ENCODE assay signal across 8 mouse cellular contexts in genomic region chr1:75142301-75143261, GRCm38 (mm10). TPM values are rescaled to one million over a fixed set of nuclear protein-coding genes. Genes with fewer than 3 reads are reported as not detected.
A peak's percentile ranks its signal among the peaks of the same experiment; 100 is the strongest.
DNase-seq lines count a peak whose midpoint lies in the region; ATAC-seq and TF ChIP-seq lines count a peak whose summit lies in the region.

Cnppd1 (minus strand) TSS chr1:75142711.
Retreg2 (plus strand) TSS chr1:75142778.

- TF ChIP-seq CTCF in G1E (IDR thresholded peaks at IDR 0.05; ENCODE audit: low read depth, low read length): peak; percentile 45; the same call in 1 of the 2 replicates
- TF ChIP-seq CTCF in forebrain, postnatal 0 days (IDR thresholded peaks at IDR 0.05; ENCODE audit: low read depth): peak; percentile 75

- no peaks in the 10 kb centered on the region for H3K9me3 ChIP-seq in G1E (replicated peaks)
- H3K9me3 ChIP-seq in forebrain, postnatal 0 days (ENCODE audit: low read length): no peaks in the 10 kb centered on the region
- H3K9me3 ChIP-seq in lung, embryonic 15.5 days: no peaks in the 10 kb centered on the region

- ATAC-seq in G1E (ENCODE audit: extremely low read depth, insufficient number of reproducible peaks, low FRiP score, poor library complexity, severe bottlenecking): peak; percentile 52
- ATAC-seq in forebrain, postnatal 0 days: peak; percentile 92
- peak; percentile 86 for ATAC-seq in lung, embryonic 15.5 days (ENCODE audit: borderline replicate concordance, extremely low read depth, low FRiP score, low TSS enrichment)

- DNase-seq in G1E (ENCODE audit: low spot score): peak; percentile 90
- peak; percentile 94 to 98 for DNase-seq in cerebellum, adult 18-20 months
- peak; percentile 96 for DNase-seq in forebrain, postnatal 0 days
- peak; percentile 97 for DNase-seq in heart, postnatal 4 days
- peak; percentile 93 to 96 for DNase-seq in layer of hippocampus, adult 8-10 months (ENCODE audit: low spot score in 2 of 2)
- DNase-seq in ovary, adult 18-20 months (ENCODE audit: low spot score): peak; percentile 91
- DNase-seq in thymus, postnatal 0 days (ENCODE audit: low spot score): peak; percentile 97

- H3K9ac ChIP-seq in forebrain, postnatal 0 days: peak within 1 kb of the TSS; percentile 97
- H3K9ac ChIP-seq in lung, embryonic 15.5 days: peak within 1 kb of the TSS; percentile 90

- peak within 1 kb of the TSS; percentile 80 for H3K4me3 ChIP-seq in G1E (ENCODE audit: low read depth, low read length)
- peak within 1 kb of the TSS; percentile 96 for H3K4me3 ChIP-seq in forebrain, postnatal 0 days (ENCODE audit: low read depth, low read length)
- H3K4me3 ChIP-seq in lung, embryonic 15.5 days: peak within 1 kb of the TSS; percentile 67

- no peaks in the 10 kb centered on the region for H3K27me3 ChIP-seq in G1E (ENCODE audit: insufficient read depth, low read length)
- H3K27me3 ChIP-seq in forebrain, postnatal 0 days (ENCODE audit: insufficient read depth, low read length): no peaks in the 10 kb centered on the region
- H3K27me3 ChIP-seq in lung, embryonic 15.5 days: no peaks in the 10 kb centered on the region

- H3K4me2 ChIP-seq in forebrain, postnatal 0 days (ENCODE audit: low read depth): peak within 1 kb of the TSS; percentile 92
- peak within 1 kb of the TSS; percentile 89 for H3K4me2 ChIP-seq in lung, embryonic 15.5 days

- peaks cover 90% of the 10 kb centered on the region for H3K4me1 ChIP-seq in G1E (ENCODE audit: insufficient read depth, low read depth, low read length)
- peaks cover 12% of the 10 kb centered on the region for H3K4me1 ChIP-seq in forebrain, postnatal 0 days (ENCODE audit: insufficient read depth)
- peaks cover 28% of the 10 kb centered on the region for H3K4me1 ChIP-seq in lung, embryonic 15.5 days

- peak within 1 kb of the TSS; percentile 94 for H3K27ac ChIP-seq in forebrain, postnatal 0 days (ENCODE audit: low read depth, low read length)
- peak within 1 kb of the TSS; percentile 94 for H3K27ac ChIP-seq in lung, embryonic 15.5 days

- H3K36me3 ChIP-seq in G1E (replicated peaks): peaks cover 64% of the 10 kb centered on the region
- H3K36me3 ChIP-seq in forebrain, postnatal 0 days (ENCODE audit: insufficient read depth): peaks cover 45% of the 10 kb centered on the region
- peaks cover 55% of the 10 kb centered on the region for H3K36me3 ChIP-seq in lung, embryonic 15.5 days

- WGBS in forebrain, postnatal 0 days: under 1% methylated on average over 86 of the region's 91 CpGs
- under 1% methylated on average over 86 of the region's 91 CpGs for WGBS in lung, embryonic 15.5 days

RNA-seq across cellular contexts. Expression of gene Cnppd1, which starts in this region (rescaled TPM):
- total RNA-seq in G1E (2014; fragmentation: Nextera tagmentation) (77.3 and 93.4 TPM in 2 replicates), G1E (2017) (140 and 143 TPM in 2 replicates)
- polyA plus RNA-seq in G1E (2012): 83.2 and 105 TPM in 2 replicates
- total RNA-seq in forebrain, postnatal 0 days (2014; rRNA removed): 47.1 and 50.3 TPM in 2 replicates
- 57.3 and 58.3 TPM in 2 replicates for polyA plus RNA-seq in forebrain, postnatal 0 days (2015; fragmentation: Nextera tagmentation; extraction: Ambion mirVana)
- total RNA-seq in heart, postnatal 4 days (2021): 10 to 100 TPM; 27.9 to 35.0 TPM
- total RNA-seq in layer of hippocampus, adult 8-10 months (2022): 10 to 100 TPM; 33.6 to 36.1 (median 35.3) TPM
- polyA plus RNA-seq in lung, embryonic 15.5 days (2015; fragmentation: Nextera tagmentation; extraction: Ambion mirVana): 36.5 and 41.6 TPM in 2 replicates
- 74.5 and 79.4 TPM in 2 replicates for polyA plus RNA-seq in thymus, postnatal 0 days (2015; fragmentation: Nextera tagmentation; extraction: Ambion mirVana)

RNA-seq across cellular contexts. Expression of gene Retreg2, which starts in this region (rescaled TPM):
- total RNA-seq in G1E (2014; fragmentation: Nextera tagmentation) (85.7 and 93.8 TPM in 2 replicates), G1E (2017) (111 and 120 TPM in 2 replicates)
- polyA plus RNA-seq in G1E (2012): 101 and 112 TPM in 2 replicates
- 141 and 181 TPM in 2 replicates for total RNA-seq in forebrain, postnatal 0 days (2014; rRNA removed)
- 108 and 121 TPM in 2 replicates for polyA plus RNA-seq in forebrain, postnatal 0 days (2015; fragmentation: Nextera tagmentation; extraction: Ambion mirVana)
- total RNA-seq in heart, postnatal 4 days (2021): 10 to 100 TPM; 34.1 to 37.5 TPM
- 100 to 1,000 TPM; 167 to 182 (median 171) TPM for total RNA-seq in layer of hippocampus, adult 8-10 months (2022)
- polyA plus RNA-seq in lung, embryonic 15.5 days (2015; fragmentation: Nextera tagmentation; extraction: Ambion mirVana): 48.6 and 49.8 TPM in 2 replicates
- polyA plus RNA-seq in thymus, postnatal 0 days (2015; fragmentation: Nextera tagmentation; extraction: Ambion mirVana): 41.8 and 43.7 TPM in 2 replicates

Comparison
In these comparisons a context has a peak if more than half of its experiments do, and no peak if none do; other contexts are left out.
1. Peak in every context shown above with its lines: DNase-seq, ATAC-seq, H3K4me3 ChIP-seq and H3K27ac ChIP-seq.